Mouse (Mus musculus): ENCODE data around the gene Scd4. TPM values are rescaled to one million over a fixed set of nuclear protein-coding genes. Genes with fewer than 3 reads are reported as not detected.

Gene Scd4
- total RNA-seq, 2 experiments from 2014 or later, result 47.7 to 52.4 TPM

- no peak for DNase-seq
These were observed 47.2 kb downstream of the Scd4 start for GRCm38 (mm10) chr19:44380065-44380464.

- DNase-seq, result no peak
These were observed 49.9 kb downstream of the Scd4 start for GRCm38 (mm10) chr19:44382682-44383321.

- no peak for DNase-seq
These were observed 53.1 kb downstream of the Scd4 start for GRCm38 (mm10) chr19:44385887-44386498.

GRCm38 (mm10) chr19:44387089-44387671 lies 54.3 kb downstream of the Scd4 start:
- DNase-seq, result no peak

GRCm38 (mm10) chr19:44387746-44388474 lies 55.0 kb downstream of the Scd4 start:
- no peak for DNase-seq

- DNase-seq, result peak; percentile 94
These were observed 55.9 kb downstream of the Scd4 start for GRCm38 (mm10) chr19:44388475-44389428.

GRCm38 (mm10) chr19:44389507-44389906 lies 56.6 kb downstream of the Scd4 start:
- DNase-seq, result no peak

- no peak for DNase-seq
These were observed 59.0 kb downstream of the Scd4 start for GRCm38 (mm10) chr19:44391856-44392255.

- no peak for DNase-seq
These were observed 59.6 kb downstream of the Scd4 start for GRCm38 (mm10) chr19:44392339-44393009.

- no peak for DNase-seq
These were observed 61.1 kb downstream of the Scd4 start for GRCm38 (mm10) chr19:44393962-44394422.

- DNase-seq, result no peak
These were observed 62.1 kb downstream of the Scd4 start for GRCm38 (mm10) chr19:44394972-44395371.

Small RNA genes lying within 50 kb of the gene (microRNA-seq; reads per million reads assigned to microRNA genes)
- 0.69 to 1.0 reads per million in 2 experiments for gene Mir5114

Other genes with a start within 250 kb of the Scd4 start
- gene Chuk, start 225.6 kb upstream of the Scd4 start, total RNA-seq (2021), result 10 to 100 TPM; 33.4 to 33.9 TPM
- 10 to 100 TPM; 13.9 to 14.9 TPM for gene Cwf19l1, start 197.2 kb upstream of the Scd4 start, total RNA-seq (2021)
- gene Bloc1s2, start 186.6 kb upstream of the Scd4 start, total RNA-seq (2021), result 10 to 100 TPM; 18.7 to 19.6 TPM
- not detected for gene Pkd2l1, start 140.7 kb upstream of the Scd4 start, total RNA-seq (2021)
- not detected for gene Scd3, start 129.8 kb upstream of the Scd4 start, total RNA-seq (2021)
- 10 to 100 TPM; 78.1 to 82.1 TPM for gene Scd2, start 39.4 kb upstream of the Scd4 start, total RNA-seq (2021)
- gene Scd1, start 74.8 kb downstream of the Scd4 start, total RNA-seq (2021), result 10 to 100 TPM; 12.3 to 12.9 TPM
- not detected for gene Wnt8b, start 160.4 kb downstream of the Scd4 start, total RNA-seq (2021)
- gene Sec31b, start 212.8 kb downstream of the Scd4 start, total RNA-seq (2021), result 1 to 10 TPM; 3.9 to 4.2 TPM
- not detected for gene Gm20538, start 219.7 kb downstream of the Scd4 start, total RNA-seq (2021)
- 1,000 to 10,000 TPM; 1,200 to 1,283 TPM for gene Ndufb8, start 222.3 kb downstream of the Scd4 start, total RNA-seq (2021)
- 10 to 100 TPM; 43.7 to 44.5 TPM for gene Hif1an, start 229.8 kb downstream of the Scd4 start, total RNA-seq (2021)

Data from heart, postnatal 4 days (tissue).